Mouse (Mus musculus) adrenal gland (tissue): ENCODE data around the gene Tpx2.

Experiments
- intact Hi-C: fragments of 180-260 bp; cut with DNase I; formaldehyde crosslinking; loops from one replicate; pipeline ENCODE4 v1.15.1; 2025
- long read RNA-seq, 2 experiments: library from polyadenylated mRNA; unstranded; transcript quantifications; one replicate each; pipeline ENCODE4 v2.0.0; 2020; ENCODE audit warnings: borderline replicate concordance in 1 of 2; ENCODE audit not compliant: insufficient replicate concordance in 1 of 2

Tpx2 gene
- long read RNA-seq, experiment 1, partial matches to known transcripts, result 0 of 1 reads
- long read RNA-seq, experiment 1, other reads (novel, unspliced or antisense), result 1 of 1 reads
- long read RNA-seq, experiment 2, result 0 reads

DNA sequence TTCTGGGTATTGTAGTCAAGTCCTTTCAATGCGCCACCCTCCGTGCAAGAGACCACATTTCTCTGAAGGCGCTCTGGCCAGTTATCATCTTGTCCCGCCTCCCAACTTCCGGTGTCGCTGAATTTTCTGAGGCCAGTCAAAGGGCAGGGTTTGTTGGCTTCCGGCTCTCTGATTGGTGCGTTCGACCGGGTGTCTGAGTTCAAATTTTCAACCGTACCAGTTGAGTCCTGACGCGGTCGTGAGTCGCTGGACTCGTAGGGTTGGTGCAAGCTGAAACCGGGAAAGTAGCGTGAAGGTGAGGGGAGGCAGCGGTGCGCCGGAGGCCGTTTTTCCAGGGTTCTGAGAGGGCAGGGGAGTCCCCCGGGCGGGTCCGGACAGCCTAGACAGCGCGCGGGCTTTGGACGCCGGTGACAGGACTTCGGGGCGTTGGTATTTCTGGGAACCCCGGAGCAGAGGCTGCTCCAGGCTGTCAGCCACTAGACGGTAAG, at the start of gene Tpx2:
Tpx2 (plus strand) TSS at position 150 of the 488 bp plus-strand sequence.
- intact Hi-C loops, result no loop called here

- intact Hi-C loops, result no loop called here
Measured at GRCm38 (mm10) chr2:152799954-152800761, 47.6 kb upstream of the Tpx2 start.

- intact Hi-C loops, result no loop called here
Measured at GRCm38 (mm10) chr2:152800762-152801113, 47.0 kb upstream of the Tpx2 start.

DNA sequence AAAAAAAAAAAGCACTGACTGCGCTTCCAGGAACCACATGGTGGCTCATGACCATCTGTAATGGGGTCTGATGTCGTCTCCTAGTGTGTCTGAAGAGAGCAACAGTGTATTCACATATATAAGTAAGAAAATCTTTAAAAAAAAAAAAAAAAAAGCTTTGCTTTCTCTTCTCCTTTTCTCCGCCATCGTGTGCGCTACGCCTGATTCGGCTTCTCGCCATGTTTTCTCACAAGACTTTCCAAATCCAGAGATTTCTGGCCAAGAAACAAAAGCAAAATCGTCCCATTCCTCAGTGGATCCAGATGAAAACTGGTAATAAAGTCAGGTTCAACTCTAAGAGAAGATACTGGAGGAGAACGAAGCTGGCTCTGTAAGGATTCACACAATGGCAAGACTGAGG, 45.5 kb upstream of the Tpx2 start:
- intact Hi-C loops, result no loop called here

- intact Hi-C loops, result no loop called here
Measured at GRCm38 (mm10) chr2:152803081-152803480, 44.7 kb upstream of the Tpx2 start.

DNA sequence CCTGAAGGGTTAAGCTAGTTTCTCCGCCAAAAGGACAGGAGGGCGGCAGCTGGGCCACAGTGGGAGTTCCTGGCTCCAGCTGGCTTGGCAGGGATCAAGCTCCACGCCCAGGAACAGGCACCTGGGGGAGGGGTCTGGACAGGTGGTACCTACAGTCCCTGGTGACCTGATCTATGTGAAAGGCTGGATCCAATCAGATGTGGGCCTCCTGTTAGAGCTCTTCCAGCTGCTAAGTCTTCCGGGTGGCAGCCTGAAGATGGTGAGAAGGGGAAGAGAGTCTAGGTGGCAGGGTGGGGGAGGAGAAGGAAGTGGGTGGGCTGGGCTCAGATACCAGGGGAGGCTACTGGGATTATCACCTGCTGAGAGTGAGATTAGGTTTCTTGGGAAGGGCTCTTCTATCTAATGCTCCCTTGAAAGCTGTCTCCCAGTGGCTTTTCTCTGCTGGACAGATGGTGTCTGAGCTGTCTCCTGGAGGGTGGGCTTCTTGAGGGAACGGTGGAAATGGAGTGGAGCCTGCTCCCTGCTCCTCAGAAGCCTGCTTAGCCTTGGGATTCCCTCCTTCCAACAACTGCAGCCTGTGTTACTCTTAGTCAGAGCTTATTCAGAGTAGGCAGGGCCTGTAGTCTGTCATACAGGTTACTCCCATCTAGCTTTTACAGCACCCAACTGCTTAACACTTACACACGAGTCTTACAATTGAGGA, 43.2 kb upstream of the Tpx2 start:
- intact Hi-C loops, result no loop called here

- intact Hi-C loops, result no loop called here
Measured at GRCm38 (mm10) chr2:152805111-152805490, 42.7 kb upstream of the Tpx2 start.

DNA sequence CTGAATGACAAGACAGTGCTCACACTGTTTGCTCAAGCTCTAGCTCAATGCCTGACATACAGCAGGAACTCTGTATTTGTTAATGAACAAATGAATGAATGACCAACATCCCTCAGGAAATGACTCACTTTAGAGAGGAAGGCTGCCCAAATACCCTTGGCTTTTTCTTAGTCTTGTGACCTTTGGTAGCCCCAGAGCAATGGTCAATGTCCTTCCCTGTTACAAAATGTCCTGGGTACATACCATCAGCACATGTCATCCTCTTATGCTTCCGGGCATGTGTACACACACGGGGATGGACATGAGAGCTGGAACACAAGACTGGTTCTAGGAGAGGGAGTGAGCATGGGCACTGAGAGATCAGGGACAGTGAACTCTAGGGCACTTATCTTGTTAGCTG, 41.7 kb upstream of the Tpx2 start:
- intact Hi-C loops, result no loop called here

- intact Hi-C loops, result no loop called here
Measured at GRCm38 (mm10) chr2:152808178-152808577, 39.6 kb upstream of the Tpx2 start.

- intact Hi-C loops, result no loop called here
Measured at GRCm38 (mm10) chr2:152810158-152810941, 37.4 kb upstream of the Tpx2 start.

- intact Hi-C loops, result no loop called here
Measured at GRCm38 (mm10) chr2:152811336-152812165, 36.2 kb upstream of the Tpx2 start.

GRCm38 (mm10) chr2:152813232-152813631, 34.5 kb upstream of the Tpx2 start:
- intact Hi-C loops, result no loop called here

DNA sequence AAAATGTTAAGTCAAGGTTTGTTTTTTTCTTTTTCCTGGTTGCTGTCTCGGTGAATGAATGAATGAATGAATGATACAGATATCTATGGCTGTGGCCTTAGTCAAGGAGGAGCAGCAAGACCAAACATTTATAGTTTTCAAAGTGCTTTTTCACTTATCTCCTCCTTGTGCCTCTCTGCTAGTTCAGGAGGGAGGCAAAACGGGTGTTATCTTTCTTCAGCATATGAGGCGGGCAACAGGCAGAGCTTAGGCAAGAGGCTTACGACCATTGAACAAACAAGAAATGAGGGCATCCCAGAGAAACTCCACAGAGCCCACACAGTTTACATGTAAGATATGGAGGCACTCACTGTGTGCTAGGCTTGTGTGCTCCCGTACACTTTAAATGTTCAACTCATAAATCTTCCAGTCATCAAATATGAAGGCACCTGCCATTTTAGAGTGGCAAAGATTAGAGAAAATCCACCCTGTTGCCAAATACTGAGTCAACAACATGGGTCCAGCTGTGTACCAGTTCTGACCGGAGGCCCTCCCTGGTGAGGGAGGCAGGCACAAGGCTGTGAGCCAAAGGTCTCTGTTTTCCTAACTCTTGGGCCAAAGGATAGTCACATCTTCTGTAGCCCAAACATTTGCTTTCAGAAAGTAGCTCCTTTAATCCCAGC, 33.4 kb upstream of the Tpx2 start:
- intact Hi-C loops, result no loop called here

DNA sequence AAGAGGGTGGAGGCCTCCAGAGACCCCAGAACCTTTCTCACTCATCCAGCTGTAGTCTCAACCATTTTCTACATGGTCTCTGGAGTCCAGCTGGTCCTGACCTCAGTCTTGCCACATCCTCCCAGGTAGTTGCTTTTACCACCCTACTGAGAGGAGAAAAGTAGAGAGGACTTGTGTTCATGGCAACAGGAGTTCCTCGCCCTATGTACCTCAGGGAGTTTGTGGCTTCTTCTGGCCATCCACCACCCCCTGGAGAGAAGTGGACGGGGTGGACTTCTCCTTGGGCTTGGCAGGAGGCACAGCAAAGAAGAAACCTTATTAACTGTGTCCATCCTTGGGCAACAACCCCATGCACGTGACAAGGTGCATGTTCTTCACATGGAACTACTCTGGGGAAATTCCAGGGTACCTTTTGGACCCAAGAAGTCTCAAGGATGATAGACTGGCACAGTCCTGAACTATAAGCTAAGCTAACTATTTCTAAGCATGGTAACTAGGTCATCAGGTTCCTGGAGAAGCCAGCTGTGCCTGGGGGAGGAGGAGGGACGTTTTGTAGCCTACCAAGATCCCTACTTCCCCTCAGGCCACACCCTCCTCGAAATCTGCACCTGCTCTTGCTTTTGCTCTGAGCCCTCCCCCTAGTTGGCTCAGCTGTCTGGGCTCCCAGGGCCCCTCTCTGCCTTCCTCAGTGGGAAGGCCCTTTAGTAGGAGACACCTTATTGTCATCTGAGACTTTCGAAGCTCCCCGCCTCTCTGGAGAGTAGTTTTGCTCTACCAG, 31.7 kb upstream of the Tpx2 start:
- intact Hi-C loops, result no loop called here

- intact Hi-C loops, result no loop called here
Measured at GRCm38 (mm10) chr2:152816657-152817348, 31.0 kb upstream of the Tpx2 start.

DNA sequence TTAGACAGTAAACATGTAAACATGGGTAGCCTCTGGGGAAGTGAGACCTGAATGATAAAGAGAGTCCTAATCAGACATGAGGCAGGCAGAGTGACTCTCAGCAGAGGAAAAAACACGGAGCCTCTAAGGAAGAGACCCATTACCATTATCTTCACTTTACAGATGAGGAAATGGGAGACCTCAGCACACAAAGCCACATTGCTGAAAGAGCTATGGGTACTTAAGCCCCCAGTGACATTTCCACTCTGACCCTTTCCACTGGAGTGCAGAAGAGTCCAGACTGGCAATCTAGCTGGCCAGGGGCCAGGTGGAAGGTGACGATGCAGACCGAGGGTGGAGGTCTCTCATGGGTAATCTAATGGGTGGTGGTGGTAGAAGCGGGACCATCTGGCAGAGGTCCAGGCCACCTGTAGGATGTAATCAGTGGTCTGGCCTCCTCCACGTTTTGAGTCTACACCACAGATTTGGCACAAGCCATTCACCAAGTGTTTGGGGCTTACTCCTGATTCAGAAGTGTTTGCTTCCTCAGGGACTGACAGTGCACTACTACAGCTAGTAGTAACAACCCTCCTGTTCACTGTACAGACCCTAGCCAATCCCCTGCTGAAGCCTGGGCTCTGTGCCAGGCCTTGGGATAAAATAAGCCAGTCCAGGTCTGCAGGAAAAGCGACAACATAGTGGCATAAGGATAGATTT, 30.0 kb upstream of the Tpx2 start:
- intact Hi-C loops, result no loop called here

GRCm38 (mm10) chr2:152818679-152819078, 29.1 kb upstream of the Tpx2 start:
- intact Hi-C loops, result no loop called here

GRCm38 (mm10) chr2:152819097-152819624, 28.6 kb upstream of the Tpx2 start:
- intact Hi-C loops, result no loop called here
